Mouse (Mus musculus) CH12.LX (cell line): Measurements from ENCODE around the gene Tac2. TPM values are rescaled to one million over a fixed set of nuclear protein-coding genes. Genes with fewer than 3 reads are reported as not detected.

ENCODE experiments used
- DNase-seq: peaks from one replicate; pipeline ENCODE4 v3.0.0-alpha.2; 2013; ENCODE audit errors: extremely low read depth
- H3K27ac ChIP-seq: 2 replicates; pipeline ENCODE4 v1.5.1; 2012; ENCODE audit warnings: low read depth, mild to moderate bottlenecking, control low read depth, moderate library complexity; ENCODE audit not compliant: insufficient read depth
- H3K27me3 ChIP-seq: replicated peaks from 2 replicates; pipeline ENCODE3; 2012; ENCODE audit warnings: inconsistent platforms
- H3K36me3 ChIP-seq, 2 experiments: replicated peaks in 1 of 2; 2 replicates each; pipeline versions ENCODE3 to v1.6.1; 2012; ENCODE audit warnings: inconsistent platforms in 1 of 2, low read length in 1 of 2, mild to moderate bottlenecking in 1 of 2, mixed read lengths in 1 of 2, moderate library complexity in 1 of 2; ENCODE audit not compliant: control insufficient read depth in 1 of 2, insufficient read depth in 1 of 2
- H3K4me1 ChIP-seq, 2 experiments: 2 replicates each; pipeline ENCODE4 v1.6.1; 2012; ENCODE audit warnings: inconsistent platforms in 1 of 2, moderate library complexity in 1 of 2; ENCODE audit not compliant: insufficient read depth in 2 of 2, control insufficient read depth in 1 of 2
- H3K4me2 ChIP-seq: 2 replicates; pipeline ENCODE4 v1.6.1; 2012; ENCODE audit warnings: low read depth, mild to moderate bottlenecking, control low read depth; ENCODE audit not compliant: poor library complexity, insufficient read depth, severe bottlenecking
- H3K4me3 ChIP-seq, 3 experiments: fragments of 150-350 bp in 1 of 3; sonication (generic) in 1 of 3; replicated peaks in 1 of 3; 2 replicates each; pipeline versions ENCODE3 to v1.5.1; 2011 to 2012; ENCODE audit warnings: low read depth in 2 of 3, low read length in 2 of 3, mild to moderate bottlenecking in 2 of 3, moderate library complexity in 2 of 3, control low read depth in 1 of 3, improper control_type of control experiment in 1 of 3, inconsistent platforms in 1 of 3, mixed read lengths in 1 of 3; ENCODE audit not compliant: poor library complexity in 1 of 3
- H3K79me2 ChIP-seq: replicated peaks from 2 replicates; pipeline ENCODE4 v1.6.1; 2012; ENCODE audit warnings: mild to moderate bottlenecking, moderate library complexity; ENCODE audit not compliant: control insufficient read depth, poor library complexity, insufficient read depth, severe bottlenecking; ENCODE audit errors: extremely low read depth
- H3K9ac ChIP-seq: 2 replicates; pipeline ENCODE4 v1.6.1; 2012; ENCODE audit warnings: low read depth, mild to moderate bottlenecking, control low read depth, moderate library complexity; ENCODE audit not compliant: insufficient read depth
- H3K9me3 ChIP-seq: replicated peaks from 2 replicates; pipeline ENCODE3; 2012; ENCODE audit warnings: low read length, inconsistent platforms, mixed read lengths
- BHLHE40 ChIP-seq: IDR thresholded peaks from 2 replicates; pipeline ENCODE4 v1.6.1; 2011; ENCODE audit warnings: mild to moderate bottlenecking, low read depth, low read length, improper control_type of control experiment
- CHD1 ChIP-seq: IDR thresholded peaks from 2 replicates; pipeline ENCODE4 v1.6.1; 2012; ENCODE audit warnings: low read depth, low read length, improper control_type of control experiment, inconsistent platforms
- CHD2 ChIP-seq: IDR thresholded peaks from 2 replicates; pipeline ENCODE4 v1.6.1; 2011; ENCODE audit warnings: low read length, improper control_type of control experiment
- CTCF ChIP-seq, 2 experiments: IDR thresholded peaks in 1 of 2; conservative IDR thresholded peaks in 1 of 2; 2 replicates each; pipeline ENCODE4 v1.5.1; 2011 to 2012; ENCODE audit warnings: low read depth in 2 of 2, low read length in 2 of 2, improper control_type of control experiment in 1 of 2, inconsistent platforms in 1 of 2, mild to moderate bottlenecking in 1 of 2, moderate library complexity in 1 of 2
- E2F4 ChIP-seq: IDR thresholded peaks from 2 replicates; pipeline ENCODE4 v1.6.1; 2011; ENCODE audit warnings: low read depth, low read length, improper control_type of control experiment; ENCODE audit not compliant: insufficient replicate concordance
- ELF1 ChIP-seq: IDR thresholded peaks from 2 replicates; pipeline ENCODE4 v1.6.1; 2014; ENCODE audit warnings: low read depth, mild to moderate bottlenecking, inconsistent platforms, low read length, improper control_type of control experiment
- EP300 ChIP-seq: IDR thresholded peaks from 2 replicates; pipeline ENCODE4 v1.6.1; 2011; ENCODE audit warnings: low read length, improper control_type of control experiment
- ETS1 ChIP-seq: conservative IDR thresholded peaks from 2 replicates; pipeline ENCODE4 v1.6.1; 2012; ENCODE audit warnings: low read depth, mild to moderate bottlenecking, inconsistent platforms, low read length, improper control_type of control experiment, moderate library complexity
- GABPA ChIP-seq: IDR thresholded peaks from 2 replicates; pipeline ENCODE4 v1.6.1; 2012; ENCODE audit warnings: low read depth, low read length, improper control_type of control experiment, inconsistent platforms; ENCODE audit not compliant: insufficient replicate concordance
- HCFC1 ChIP-seq: IDR thresholded peaks from 2 replicates; pipeline ENCODE4 v1.6.1; 2012; ENCODE audit warnings: low read depth, mild to moderate bottlenecking, inconsistent platforms, low read length, improper control_type of control experiment
- IRF4 ChIP-seq: IDR thresholded peaks from 2 replicates; pipeline ENCODE4 v1.6.1; 2014; ENCODE audit warnings: low read depth, mild to moderate bottlenecking, inconsistent platforms, low read length, improper control_type of control experiment
- JUN ChIP-seq: IDR thresholded peaks from 2 replicates; pipeline ENCODE4 v1.6.1; 2011; ENCODE audit warnings: low read depth, mild to moderate bottlenecking, low read length, improper control_type of control experiment, moderate library complexity; ENCODE audit not compliant: insufficient read depth
- JUND ChIP-seq: conservative IDR thresholded peaks from 2 replicates; pipeline ENCODE4 v1.6.1; 2011; ENCODE audit warnings: low read depth, low read length, improper control_type of control experiment
- KAT2A ChIP-seq: IDR thresholded peaks from 2 replicates; pipeline ENCODE4 v1.6.1; 2012; ENCODE audit warnings: low read length, improper control_type of control experiment, inconsistent platforms; ENCODE audit not compliant: insufficient replicate concordance
- MAFK ChIP-seq: IDR thresholded peaks from 2 replicates; pipeline ENCODE4 v1.6.1; 2011; ENCODE audit warnings: low read length, improper control_type of control experiment; ENCODE audit not compliant: insufficient replicate concordance
- MAX ChIP-seq: IDR thresholded peaks from 2 replicates; pipeline ENCODE4 v1.6.1; 2011; ENCODE audit warnings: low read length, improper control_type of control experiment
- MAZ ChIP-seq: IDR thresholded peaks from 2 replicates; pipeline ENCODE4 v1.6.1; 2012; ENCODE audit warnings: low read depth, mild to moderate bottlenecking, inconsistent platforms, low read length, improper control_type of control experiment, moderate library complexity
- MEF2A ChIP-seq: IDR thresholded peaks from 2 replicates; pipeline ENCODE4 v1.6.1; 2014; ENCODE audit warnings: low read depth, mild to moderate bottlenecking, inconsistent platforms, low read length, improper control_type of control experiment, borderline replicate concordance
- MXI1 ChIP-seq: IDR thresholded peaks from 2 replicates; pipeline ENCODE4 v1.6.1; 2011; ENCODE audit warnings: mild to moderate bottlenecking, low read depth, low read length, improper control_type of control experiment
- MYC ChIP-seq: IDR thresholded peaks from 2 replicates; pipeline ENCODE4 v1.6.1; 2011; ENCODE audit warnings: low read depth, mild to moderate bottlenecking, improper control_type of control experiment, low read length
- NELFE ChIP-seq: IDR thresholded peaks from 2 replicates; pipeline ENCODE4 v1.6.1; 2011; ENCODE audit warnings: low read depth, low read length, improper control_type of control experiment
- NRF1 ChIP-seq: IDR thresholded peaks from 2 replicates; pipeline ENCODE4 v1.6.1; 2014; ENCODE audit warnings: low read depth, mild to moderate bottlenecking, inconsistent platforms, low read length, improper control_type of control experiment, moderate library complexity
- PAX5 ChIP-seq: IDR thresholded peaks from 2 replicates; pipeline ENCODE4 v1.6.1; 2012; ENCODE audit warnings: low read length, inconsistent platforms, mixed read lengths
- POLR2A ChIP-seq: IDR thresholded peaks from 2 replicates; pipeline ENCODE4 v1.6.1; 2011; ENCODE audit warnings: low read depth, mild to moderate bottlenecking, improper control_type of control experiment, low read length
- POLR2AphosphoS2 ChIP-seq: IDR thresholded peaks from 2 replicates; pipeline ENCODE4 v1.6.1; 2011; ENCODE audit warnings: low read depth, low read length, improper control_type of control experiment
- RAD21 ChIP-seq: IDR thresholded peaks from 2 replicates; pipeline ENCODE4 v1.6.1; 2011; ENCODE audit warnings: low read depth, mild to moderate bottlenecking, low read length, improper control_type of control experiment, moderate library complexity
- RCOR1 ChIP-seq: conservative IDR thresholded peaks from 2 replicates; pipeline ENCODE4 v1.6.1; 2012; ENCODE audit warnings: low read depth, mild to moderate bottlenecking, inconsistent platforms, low read length, improper control_type of control experiment
- SIN3A ChIP-seq: IDR thresholded peaks from 2 replicates; pipeline ENCODE4 v1.6.1; 2012; ENCODE audit warnings: low read length, improper control_type of control experiment, inconsistent platforms
- SMC3 ChIP-seq: IDR thresholded peaks from 2 replicates; pipeline ENCODE4 v1.6.1; 2011; ENCODE audit warnings: low read depth, low read length, improper control_type of control experiment
- TBP ChIP-seq: conservative IDR thresholded peaks from 2 replicates; pipeline ENCODE4 v1.6.1; 2011; ENCODE audit warnings: low read depth, low read length, improper control_type of control experiment
- TCF12 ChIP-seq: IDR thresholded peaks from 2 replicates; pipeline ENCODE4 v1.6.1; 2014; ENCODE audit warnings: low read depth, mild to moderate bottlenecking, inconsistent platforms, low read length, improper control_type of control experiment
- UBTF ChIP-seq: IDR thresholded peaks from 2 replicates; pipeline ENCODE4 v1.6.1; 2012; ENCODE audit warnings: low read depth, mild to moderate bottlenecking, inconsistent platforms, low read length, improper control_type of control experiment, moderate library complexity
- USF1 ChIP-seq: IDR thresholded peaks from 2 replicates; pipeline ENCODE4 v1.6.1; 2014; ENCODE audit warnings: low read depth, mild to moderate bottlenecking, inconsistent platforms, low read length, improper control_type of control experiment
- USF2 ChIP-seq: conservative IDR thresholded peaks from 2 replicates; pipeline ENCODE4 v1.6.1; 2011; ENCODE audit warnings: low read depth, low read length, improper control_type of control experiment
- ZC3H11A ChIP-seq: IDR thresholded peaks from 2 replicates; pipeline ENCODE4 v1.6.1; 2012; ENCODE audit warnings: low read depth, mild to moderate bottlenecking, inconsistent platforms, low read length, improper control_type of control experiment
- ZKSCAN1 ChIP-seq: IDR thresholded peaks from 2 replicates; pipeline ENCODE4 v1.6.1; 2012; ENCODE audit warnings: low read depth, inconsistent platforms, low read length, improper control_type of control experiment, borderline replicate concordance
- ZMIZ1 ChIP-seq: IDR thresholded peaks from 2 replicates; pipeline ENCODE4 v1.6.1; 2012; ENCODE audit warnings: low read depth, mild to moderate bottlenecking, inconsistent platforms, low read length, improper control_type of control experiment
- ZNF384 ChIP-seq: IDR thresholded peaks from 2 replicates; pipeline ENCODE4 v1.6.1; 2012; ENCODE audit warnings: low read depth, low read length, improper control_type of control experiment, inconsistent platforms
- dilution Hi-C: fragments of 300-500 bp; cut with MboI; formaldehyde crosslinking; loops from 2 replicates; pipeline ENCODE4 v1.14.3; 2020; ENCODE audit warnings: low sequenced_read_pairs; ENCODE audit not compliant: extremely low pct_unique_long_range_greater_than_20kb, extremely low pct_ligation_motif_present
- in situ Hi-C: fragments of 300-500 bp; cut with MboI; formaldehyde crosslinking; loops from 3 replicates; pipeline ENCODE4 v1.14.3; 2019; ENCODE audit warnings: low sequenced_read_pairs, low pct_ligation_motif_present, low pct_unique_long_range_greater_than_20kb, mixed read lengths
- polyA plus RNA-seq: library from polyadenylated mRNA; unstranded; fragments of >175 nt; gene quantifications from 2 replicates; pipeline ENCODE4 v1.2.1, GENCODE M21; 2012; ENCODE audit warnings: low read depth; ENCODE audit not compliant: insufficient read length
- total RNA-seq, 2 experiments: library from RNA; depleted of rRNA; stranded (reverse); fragments of 300-350 nt in 1 of 2; fragments of >200 nt in 1 of 2; gene quantifications; 2 replicates each; pipeline ENCODE4 v1.2.3; 2012 to 2014

Gene Tac2
- total and polyA plus RNA-seq, 3 experiments, result not detected

DNA sequence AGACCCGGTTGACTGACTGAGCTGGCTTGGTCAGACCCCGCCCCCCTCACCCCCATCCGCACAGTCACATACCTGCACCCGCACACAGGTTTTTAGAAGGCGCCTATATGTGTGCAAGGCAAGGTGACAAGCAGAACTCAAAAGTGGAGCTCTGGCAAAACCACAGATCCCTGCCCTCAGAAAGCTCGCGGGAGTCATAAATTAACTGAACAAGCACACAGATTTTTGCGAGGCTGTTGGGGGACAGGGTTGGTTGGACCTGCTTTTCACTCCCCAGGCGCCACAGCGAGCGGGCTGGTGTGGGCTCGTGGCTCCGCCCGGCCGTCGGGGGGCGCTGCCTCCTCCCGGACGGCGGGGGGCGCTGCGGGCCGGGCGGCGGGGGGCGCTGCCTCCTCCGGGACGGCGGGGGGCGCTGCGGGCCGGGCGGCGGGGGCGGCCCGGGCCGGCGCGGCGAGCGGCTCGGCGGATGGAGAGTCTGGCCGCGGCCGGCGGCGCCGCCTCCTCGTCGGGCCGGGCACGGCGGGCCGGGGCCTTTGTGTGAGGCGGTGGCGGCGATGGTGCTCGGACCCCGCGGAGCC lies 14.9 kb downstream of the Tac2 start, which contains the start of gene Zbtb39:
Gene Zbtb39 (plus strand): TSS at position 456 of the 578 bp plus-strand sequence.
- peaks cover 5 to 20% of the 10 kb centered on the region in 2 experiments; a peak in 2 of 4 replicates for H3K4me1 ChIP-seq
- DNase-seq, result peak; percentile 69
- TF ChIP-seq USF2 (no peak), IRF4 (no peak), KAT2A (no peak), PAX5 (no peak), MEF2A (no peak), ZC3H11A (no peak), TBP (no peak), ELF1 (no peak), BHLHE40 (no peak), NRF1 (0 out of 2 replicates have a peak, but pooled peaks have one; percentile 26), ZMIZ1 (no peak), SMC3 (peak; percentile 9; the same call in 1 of the 2 replicates), CHD1 (no peak), MXI1 (peak; percentile 33; the same call in 1 of the 2 replicates), USF1 (no peak), ZNF384 (no peak), MYC (no peak), RAD21 (no peak), MAFK (no peak), HCFC1 (no peak), EP300 (no peak), MAZ (0 out of 2 replicates have a peak, but pooled peaks have one; percentile 29), ZKSCAN1 (no peak), NELFE (no peak), JUN (no peak), GABPA (no peak), SIN3A (peak; percentile 52; the same call in 1 of the 2 replicates), POLR2A (peak; percentile 59; the same call in 1 of the 2 replicates), CTCF (conservative IDR thresholded peaks at IDR 0.05 in 1 of 2, IDR thresholded peaks at IDR 0.05 in 1 of 2; ENCODE audit: low read depth in 2 of 2, low read length in 2 of 2) (peak in 1 of 2 experiments; percentile 91; a peak in 2 of 4 replicates), RCOR1 (no peak), E2F4 (no peak), JUND (no peak), TCF12 (peak; percentile 37; the same call in 1 of the 2 replicates), UBTF (peak; percentile 86; the same call in 1 of the 2 replicates), POLR2AphosphoS2 (no peak), CHD2 (no peak), ETS1 (no peak), MAX (no peak)
- TF ChIP-seq, all 38 proteins: peak for 9
- H3K27me3 ChIP-seq, result peaks cover 13% of the 10 kb centered on the region
- H3K27ac ChIP-seq, result no peak within 1 kb of the TSS
- dilution Hi-C loops, result no loop called here
- peak within 1 kb of the TSS; percentile 51 for H3K4me2 ChIP-seq
- peak within 1 kb of the TSS; percentile 49 to 96 (median 83) for H3K4me3 ChIP-seq
- H3K9me3 ChIP-seq, result no peaks in the 10 kb centered on the region
- H3K79me2 ChIP-seq, result peaks cover 5% of the 10 kb centered on the region; the same call in 1 of the 2 replicates
- H3K9ac ChIP-seq, result peak within 1 kb of the TSS; percentile 93
- in situ Hi-C loops, result loop anchor here (10.0 to 25.0 kb wide), 3 partner anchors 64 to 198 kb away; no protein-coding TSS in a partner anchor
- peaks cover 29 to 30% of the 10 kb centered on the region in 2 experiments for H3K36me3 ChIP-seq
